Mouse (Mus musculus): ENCODE data around the gene Gbgt1. TPM values are rescaled to one million over a fixed set of nuclear protein-coding genes. Genes with fewer than 3 reads are reported as not detected.

The Gbgt1 gene
- polyA plus RNA-seq, 1 experiment from 2014 or later: not detected

DNA sequence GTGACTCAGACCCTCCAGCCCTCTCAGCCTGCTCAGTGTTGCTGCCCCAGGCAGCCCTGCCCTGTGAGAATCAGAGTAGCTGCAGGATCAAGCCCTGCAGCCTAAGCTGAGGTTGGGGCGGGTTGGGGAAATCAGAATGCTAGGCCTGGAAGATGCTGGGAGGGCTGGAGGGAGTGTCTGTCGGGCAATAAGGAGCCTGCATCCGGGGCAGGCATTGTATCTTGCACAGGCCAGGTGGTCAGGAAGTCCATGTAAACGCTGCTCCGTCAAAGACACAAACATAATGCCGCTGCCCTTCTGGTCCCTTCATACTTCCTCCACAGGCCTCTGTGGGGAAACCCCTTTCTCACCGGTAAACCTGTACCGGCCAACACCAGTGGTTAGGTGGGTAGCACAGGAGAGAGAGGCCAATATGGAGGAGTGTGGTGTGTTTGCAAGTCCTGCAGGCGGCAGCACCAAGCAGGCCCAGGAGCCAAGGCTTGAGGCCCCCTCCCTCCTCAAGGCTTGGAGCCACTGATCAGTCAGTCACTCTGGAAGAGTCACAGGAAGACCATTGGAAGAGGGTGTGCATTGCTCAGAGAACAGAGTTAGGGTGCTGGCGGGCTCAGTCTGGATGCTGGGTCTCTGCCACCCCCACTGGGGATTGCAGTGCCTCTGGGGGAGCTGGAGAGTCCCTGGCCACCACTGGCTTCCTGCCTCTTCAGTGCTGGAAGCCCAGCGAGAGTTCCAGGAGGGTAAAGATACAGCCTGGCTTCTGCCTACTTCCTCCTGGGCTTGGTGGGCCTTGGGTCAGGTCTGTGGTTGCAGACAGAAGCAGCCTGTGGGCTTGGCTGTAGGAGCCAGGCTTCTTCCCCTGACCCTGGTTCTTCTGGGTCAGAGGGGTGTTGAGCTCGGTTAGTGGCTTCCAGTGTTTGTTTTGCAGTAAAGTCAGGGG, 29.5 kb downstream of the Gbgt1 start:
- Histone ChIP-seq H3K9me3 (replicated peaks; ENCODE audit: control insufficient read depth, low read length) (no peaks in the 10 kb centered on the region), H3K27ac (replicated peaks; ENCODE audit: low read depth, low read length) (peak overlapping the region; percentile 60; the same call in 1 of the 2 replicates), H3K27me3 (ENCODE audit: control insufficient read depth, insufficient read depth, low read length) (no peaks in the 10 kb centered on the region), H3K4me1 (ENCODE audit: control insufficient read depth, insufficient read depth, low read length) (peaks cover 8% of the 10 kb centered on the region; the same call in 1 of the 2 replicates), H3K4me2 (ENCODE audit: low read depth, low read length) (no peak overlapping the region; the same call in 1 of the 2 replicates), H3K36me3 (replicated peaks; ENCODE audit: control insufficient read depth, insufficient read depth, low read depth, low read length) (no peaks in the 10 kb centered on the region), H3K4me3 (ENCODE audit: low read depth, low read length) (no peak overlapping the region), H3K9ac (replicated peaks; ENCODE audit: low read length) (peak overlapping the region; percentile 37)
- no peak; the same call in 1 of the 2 replicates for ATAC-seq (replicated peaks; ENCODE audit: insufficient number of reproducible peaks, low FRiP score, low TSS enrichment, low read depth)
- DNase-seq (ENCODE audit: low spot score): peak; percentile 30
- WGBS: 46% methylated on average over 12 of the region's 12 CpGs

- no peak overlapping the region for H3K9ac ChIP-seq (replicated peaks; ENCODE audit: low read length)
These were observed 31.0 kb downstream of the Gbgt1 start for GRCm38 (mm10) chr2:28527436-28528353.

DNA sequence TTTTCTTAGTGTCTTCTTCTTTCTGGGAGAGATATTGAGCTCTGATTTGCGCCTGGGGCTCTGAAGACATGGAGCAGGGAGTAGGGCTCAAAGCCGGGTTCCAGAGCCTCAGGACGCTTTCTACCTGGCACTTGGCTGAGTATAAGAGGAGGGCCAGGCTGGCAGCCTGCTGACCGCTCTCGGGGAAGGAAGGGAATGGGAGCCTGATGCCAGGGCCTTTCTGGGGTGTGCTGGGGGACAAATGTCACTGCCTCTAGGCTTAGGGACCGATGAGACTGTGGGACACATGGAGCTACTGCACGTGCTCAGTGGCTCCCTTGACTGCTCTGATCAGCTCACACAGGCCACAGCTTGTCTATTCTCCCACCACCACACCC, 31.7 kb downstream of the Gbgt1 start:
- no peaks in the 10 kb centered on the region for H3K36me3 ChIP-seq (replicated peaks; ENCODE audit: control insufficient read depth, insufficient read depth, low read depth, low read length)
- no peaks in the 10 kb centered on the region for H3K27me3 ChIP-seq (ENCODE audit: control insufficient read depth, insufficient read depth, low read length)
- no peak overlapping the region for H3K9ac ChIP-seq (replicated peaks; ENCODE audit: low read length)
- no peaks in the 10 kb centered on the region for H3K9me3 ChIP-seq (replicated peaks; ENCODE audit: control insufficient read depth, low read length)
- no peak for DNase-seq (ENCODE audit: low spot score)
- ATAC-seq (replicated peaks; ENCODE audit: insufficient number of reproducible peaks, low FRiP score, low TSS enrichment, low read depth): no peak
- no peak overlapping the region for H3K27ac ChIP-seq (replicated peaks; ENCODE audit: low read depth, low read length)
- no peak overlapping the region for H3K4me2 ChIP-seq (ENCODE audit: low read depth, low read length)
- H3K4me1 ChIP-seq (ENCODE audit: control insufficient read depth, insufficient read depth, low read length): peaks cover 11% of the 10 kb centered on the region; the same call in 1 of the 2 replicates
- H3K4me3 ChIP-seq (ENCODE audit: low read depth, low read length): no peak overlapping the region
- 76% methylated on average over 7 of the region's 7 CpGs for WGBS

More at GRCm38 (mm10) chr2:28527436-28528353, 31.0 kb downstream of the Gbgt1 start:
- ATAC-seq (replicated peaks; ENCODE audit: insufficient number of reproducible peaks, low FRiP score, low TSS enrichment, low read depth): no peak
- peaks cover 8% of the 10 kb centered on the region; the same call in 1 of the 2 replicates for H3K4me1 ChIP-seq (ENCODE audit: control insufficient read depth, insufficient read depth, low read length)
- H3K4me3 ChIP-seq (ENCODE audit: low read depth, low read length): no peak overlapping the region
- H3K9me3 ChIP-seq (replicated peaks; ENCODE audit: control insufficient read depth, low read length): no peaks in the 10 kb centered on the region
- no peaks in the 10 kb centered on the region for H3K36me3 ChIP-seq (replicated peaks; ENCODE audit: control insufficient read depth, insufficient read depth, low read depth, low read length)
- no peak for DNase-seq (ENCODE audit: low spot score)
- no peak overlapping the region for H3K27ac ChIP-seq (replicated peaks; ENCODE audit: low read depth, low read length)
- 81% methylated on average over 20 of the region's 20 CpGs for WGBS
- no peak overlapping the region for H3K4me2 ChIP-seq (ENCODE audit: low read depth, low read length)
- H3K27me3 ChIP-seq (ENCODE audit: control insufficient read depth, insufficient read depth, low read length): no peaks in the 10 kb centered on the region

- no peak overlapping the region for H3K27ac ChIP-seq (replicated peaks; ENCODE audit: low read depth, low read length)
- H3K4me3 ChIP-seq (ENCODE audit: low read depth, low read length): no peak overlapping the region
- no peaks in the 10 kb centered on the region for H3K27me3 ChIP-seq (ENCODE audit: control insufficient read depth, insufficient read depth, low read length)
- 0 out of 2 replicates have a peak overlapping the region, but pooled peaks have one; percentile 22 for H3K9ac ChIP-seq (replicated peaks; ENCODE audit: low read length)
- H3K9me3 ChIP-seq (replicated peaks; ENCODE audit: control insufficient read depth, low read length): no peaks in the 10 kb centered on the region
- no peak overlapping the region for H3K4me2 ChIP-seq (ENCODE audit: low read depth, low read length)
- 75% methylated on average over 4 of the region's 4 CpGs for WGBS
- no peaks in the 10 kb centered on the region for H3K36me3 ChIP-seq (replicated peaks; ENCODE audit: control insufficient read depth, insufficient read depth, low read depth, low read length)
- DNase-seq (ENCODE audit: low spot score) (no peak), ATAC-seq (replicated peaks; ENCODE audit: insufficient number of reproducible peaks, low FRiP score, low TSS enrichment, low read depth) (no peak)
- H3K4me1 ChIP-seq (ENCODE audit: control insufficient read depth, insufficient read depth, low read length): peaks cover 11% of the 10 kb centered on the region; the same call in 1 of the 2 replicates
These were observed 33.2 kb downstream of the Gbgt1 start for GRCm38 (mm10) chr2:28529856-28530255.

DNA sequence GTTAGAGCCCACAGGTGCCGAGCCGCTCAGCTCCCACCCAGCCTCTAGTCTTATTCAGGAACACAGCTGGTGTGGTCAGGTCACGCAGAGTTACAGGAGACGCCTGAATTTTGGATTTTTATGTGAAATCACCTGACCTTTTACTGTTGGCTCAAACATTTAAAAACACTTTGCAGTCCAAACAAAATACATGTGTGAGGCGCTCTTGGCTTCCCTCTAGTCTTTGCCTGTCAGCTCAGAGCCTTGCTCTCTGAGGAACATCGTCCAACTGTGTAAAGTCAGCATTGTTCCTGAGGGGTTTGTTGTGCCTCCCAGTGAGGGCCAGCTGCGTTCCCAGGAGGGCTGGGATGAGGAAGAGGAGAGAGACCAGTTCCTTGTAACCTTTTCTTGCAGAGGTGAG, 33.6 kb downstream of the Gbgt1 start:
- no peaks in the 10 kb centered on the region for H3K27me3 ChIP-seq (ENCODE audit: control insufficient read depth, insufficient read depth, low read length)
- no peaks in the 10 kb centered on the region for H3K9me3 ChIP-seq (replicated peaks; ENCODE audit: control insufficient read depth, low read length)
- no peak overlapping the region for H3K27ac ChIP-seq (replicated peaks; ENCODE audit: low read depth, low read length)
- 56% methylated on average over 7 of the region's 7 CpGs for WGBS
- DNase-seq (ENCODE audit: low spot score): no peak
- H3K36me3 ChIP-seq (replicated peaks; ENCODE audit: control insufficient read depth, insufficient read depth, low read depth, low read length): no peaks in the 10 kb centered on the region
- H3K4me3 ChIP-seq (ENCODE audit: low read depth, low read length): no peak overlapping the region
- H3K9ac ChIP-seq (replicated peaks; ENCODE audit: low read length): no peak overlapping the region; the same call in 1 of the 2 replicates
- peaks cover 10% of the 10 kb centered on the region for H3K4me1 ChIP-seq (ENCODE audit: control insufficient read depth, insufficient read depth, low read length)
- H3K4me2 ChIP-seq (ENCODE audit: low read depth, low read length): no peak overlapping the region
- no peak for ATAC-seq (replicated peaks; ENCODE audit: insufficient number of reproducible peaks, low FRiP score, low TSS enrichment, low read depth)

DNA sequence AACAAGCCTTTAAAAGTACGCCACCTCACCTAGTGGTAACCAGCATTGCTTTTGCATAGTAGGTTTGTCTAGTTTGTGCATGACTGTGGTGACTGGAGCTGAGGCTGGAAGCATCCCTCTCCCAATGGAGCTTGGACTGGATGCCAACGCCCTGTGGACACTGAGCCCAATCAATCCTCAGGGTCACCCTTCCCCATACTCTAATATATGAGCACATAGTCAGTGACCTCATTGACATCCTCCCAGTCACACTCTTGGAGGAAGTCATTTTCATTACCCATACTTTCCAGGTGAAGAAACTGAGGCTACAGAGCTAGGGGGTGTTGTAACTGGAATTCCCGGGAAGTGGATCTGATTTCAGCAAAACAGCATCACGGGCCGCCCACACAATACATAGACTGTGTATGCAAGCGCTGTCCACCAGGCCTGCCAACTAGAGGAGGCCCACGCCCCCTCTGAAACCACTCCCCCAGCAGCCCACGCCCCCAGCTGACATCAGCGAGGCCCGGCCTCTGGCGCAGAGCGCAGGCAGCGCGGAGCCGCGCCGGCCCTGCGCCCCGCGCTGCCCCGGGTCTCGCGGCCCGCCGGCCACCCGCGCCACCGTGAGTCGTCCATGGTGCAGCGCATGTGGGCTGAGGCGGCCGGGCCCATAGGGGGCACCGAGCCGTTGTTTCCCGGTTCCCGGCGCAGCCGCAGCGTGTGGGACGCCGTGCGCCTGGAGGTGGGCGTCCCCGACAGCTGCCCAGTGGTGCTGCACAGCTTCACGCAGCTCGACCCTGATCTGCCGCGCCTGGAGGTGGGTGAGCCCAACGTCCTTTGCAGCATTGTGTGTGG, 36.5 kb downstream of the Gbgt1 start:
- DNase-seq (ENCODE audit: low spot score) (peak; percentile 92), ATAC-seq (replicated peaks; ENCODE audit: insufficient number of reproducible peaks, low FRiP score, low TSS enrichment, low read depth) (peak; percentile 85)
- Histone ChIP-seq H3K9me3 (replicated peaks; ENCODE audit: control insufficient read depth, low read length) (no peaks in the 10 kb centered on the region), H3K4me1 (ENCODE audit: control insufficient read depth, insufficient read depth, low read length) (peaks cover 7% of the 10 kb centered on the region), H3K4me2 (ENCODE audit: low read depth, low read length) (peak overlapping the region; percentile 75), H3K36me3 (replicated peaks; ENCODE audit: control insufficient read depth, insufficient read depth, low read depth, low read length) (no peaks in the 10 kb centered on the region), H3K4me3 (ENCODE audit: low read depth, low read length) (peak overlapping the region; percentile 71), H3K27me3 (ENCODE audit: control insufficient read depth, insufficient read depth, low read length) (no peaks in the 10 kb centered on the region), H3K27ac (replicated peaks; ENCODE audit: low read depth, low read length) (peak overlapping the region; percentile 77), H3K9ac (replicated peaks; ENCODE audit: low read length) (peak overlapping the region; percentile 82)
- WGBS: 2% methylated on average over 49 of the region's 49 CpGs

- Histone ChIP-seq H3K27ac (replicated peaks; ENCODE audit: low read depth, low read length) (peak overlapping the region; percentile 77), H3K36me3 (replicated peaks; ENCODE audit: control insufficient read depth, insufficient read depth, low read depth, low read length) (no peaks in the 10 kb centered on the region), H3K9me3 (replicated peaks; ENCODE audit: control insufficient read depth, low read length) (no peaks in the 10 kb centered on the region), H3K4me1 (ENCODE audit: control insufficient read depth, insufficient read depth, low read length) (peaks cover 11% of the 10 kb centered on the region), H3K4me3 (ENCODE audit: low read depth, low read length) (peak overlapping the region; percentile 71), H3K27me3 (ENCODE audit: control insufficient read depth, insufficient read depth, low read length) (no peaks in the 10 kb centered on the region), H3K4me2 (ENCODE audit: low read depth, low read length) (peak overlapping the region; percentile 75), H3K9ac (replicated peaks; ENCODE audit: low read length) (peak overlapping the region; percentile 82)
- ATAC-seq (replicated peaks; ENCODE audit: insufficient number of reproducible peaks, low FRiP score, low TSS enrichment, low read depth) (peak; percentile 5; the same call in 1 of the 2 replicates), DNase-seq (ENCODE audit: low spot score) (no peak)
- WGBS: 59% methylated on average over 7 of the region's 7 CpGs
These were observed 37.3 kb downstream of the Gbgt1 start for GRCm38 (mm10) chr2:28533901-28534435.
